Comparison of ENCODE assay signal across 8 mouse cellular contexts in the genomic region with DNA sequence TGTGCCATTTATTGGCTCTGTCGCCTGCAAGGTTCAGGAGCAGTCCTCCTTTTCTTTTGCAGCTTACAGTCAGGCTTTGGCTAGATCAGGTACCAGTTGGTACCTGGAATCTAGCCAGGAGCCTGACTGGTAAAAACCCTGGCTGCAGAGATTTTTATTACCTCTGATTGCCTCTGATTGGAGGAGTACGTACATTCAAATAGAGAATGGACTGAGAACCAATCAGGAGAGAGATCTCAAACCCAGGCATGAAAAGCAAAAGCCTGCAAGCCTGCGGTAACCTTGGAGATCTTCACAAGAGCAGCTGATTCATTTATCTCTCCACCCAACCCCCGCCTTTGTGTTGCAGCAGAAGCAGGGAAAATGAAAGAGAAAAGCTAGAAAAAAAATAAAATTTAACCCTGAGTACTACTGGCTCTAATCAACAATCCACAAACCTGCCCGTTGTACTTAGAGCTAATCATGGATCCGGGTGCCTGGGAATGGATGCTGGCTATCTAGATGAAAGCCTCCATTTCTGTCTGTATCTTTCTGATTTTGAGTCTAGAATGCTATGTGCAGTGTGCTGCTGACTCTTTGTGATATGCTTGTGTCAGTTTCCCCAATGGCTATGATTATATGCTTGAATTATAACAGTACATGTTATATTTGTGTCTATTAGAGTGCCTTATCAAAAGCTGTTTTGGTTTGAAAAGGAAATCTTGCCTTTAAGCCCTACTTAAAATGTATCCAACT.
DNase-seq lines count a peak whose midpoint lies in the region; ATAC-seq lines count a peak whose summit lies in the region.

No protein-coding gene starts in this region.

- H3K9ac ChIP-seq in embryonic facial prominence, embryonic 12.5 days: no peak overlapping the region
- H3K9ac ChIP-seq in intestine, embryonic 15.5 days: no peak overlapping the region
- no peak overlapping the region for H3K9ac ChIP-seq in limb, embryonic 13.5 days

- H3K27me3 ChIP-seq in embryonic facial prominence, embryonic 12.5 days: no peaks in the 10 kb centered on the region
- H3K27me3 ChIP-seq in intestine, embryonic 15.5 days (replicated peaks): no peaks in the 10 kb centered on the region
- no peaks in the 10 kb centered on the region for H3K27me3 ChIP-seq in limb, embryonic 13.5 days

- H3K4me2 ChIP-seq in embryonic facial prominence, embryonic 12.5 days (replicated peaks): no peak overlapping the region
- no peak overlapping the region for H3K4me2 ChIP-seq in intestine, embryonic 15.5 days (replicated peaks)
- H3K4me2 ChIP-seq in limb, embryonic 13.5 days (replicated peaks): 0 out of 2 replicates have a peak overlapping the region, but pooled peaks have one; percentile 4

- no peaks in the 10 kb centered on the region for H3K4me1 ChIP-seq in embryonic facial prominence, embryonic 12.5 days
- H3K4me1 ChIP-seq in intestine, embryonic 15.5 days (replicated peaks): no peaks in the 10 kb centered on the region
- no peaks in the 10 kb centered on the region for H3K4me1 ChIP-seq in limb, embryonic 13.5 days

- H3K9me3 ChIP-seq in embryonic facial prominence, embryonic 12.5 days: peaks cover 11% of the 10 kb centered on the region
- no peaks in the 10 kb centered on the region for H3K9me3 ChIP-seq in intestine, embryonic 15.5 days
- H3K9me3 ChIP-seq in limb, embryonic 13.5 days: peaks cover under 1% of the 10 kb centered on the region; the same call in 1 of the 2 replicates

- 59% methylated on average over 6 of the region's 6 CpGs for WGBS in embryonic facial prominence, embryonic 12.5 days
- 54% methylated on average over 6 of the region's 6 CpGs for WGBS in intestine, embryonic 15.5 days
- 55% methylated on average over 6 of the region's 6 CpGs for WGBS in limb, embryonic 13.5 days

- ATAC-seq in embryonic facial prominence, embryonic 12.5 days (ENCODE audit: insufficient number of reproducible peaks, insufficient read depth, low FRiP score, low TSS enrichment): peak; percentile 75
- peak; percentile 74 for ATAC-seq in intestine, embryonic 15.5 days
- ATAC-seq in limb, embryonic 13.5 days (ENCODE audit: low FRiP score, low read depth): peak; percentile 87

- peaks cover 5% of the 10 kb centered on the region; the same call in 1 of the 2 replicates for H3K36me3 ChIP-seq in embryonic facial prominence, embryonic 12.5 days
- no peaks in the 10 kb centered on the region for H3K36me3 ChIP-seq in intestine, embryonic 15.5 days
- H3K36me3 ChIP-seq in limb, embryonic 13.5 days: no peaks in the 10 kb centered on the region

- DNase-seq in adrenal gland, adult 2 months: peak; percentile 44
- DNase-seq in adrenal gland, adult 18-20 months (ENCODE audit: low spot score in 2 of 2): no peak
- peak; percentile 63 for DNase-seq in retina, postnatal 1 day
- no peak for DNase-seq in thymus, postnatal 4 days
- DNase-seq in spleen, postnatal 4 days (ENCODE audit: low spot score in 2 of 2): no peak

- no peak overlapping the region for H3K4me3 ChIP-seq in embryonic facial prominence, embryonic 12.5 days
- H3K4me3 ChIP-seq in intestine, embryonic 15.5 days (replicated peaks): no peak overlapping the region
- no peak overlapping the region for H3K4me3 ChIP-seq in limb, embryonic 13.5 days

- H3K27ac ChIP-seq in embryonic facial prominence, embryonic 12.5 days: no peak overlapping the region
- H3K27ac ChIP-seq in intestine, embryonic 15.5 days: no peak overlapping the region
- H3K27ac ChIP-seq in limb, embryonic 13.5 days: no peak overlapping the region

Comparison
In these comparisons a context has a peak if more than half of its experiments do, and no peak if none do; other contexts are left out.
1. DNase-seq: peak in adrenal gland, adult 2 months (single experiment) and retina, postnatal 1 day (single experiment); none in adrenal gland, adult 18-20 months (0 of 2), thymus, postnatal 4 days (single experiment) and spleen, postnatal 4 days (0 of 2).
2. Peak in every context shown above with its lines, with median percentiles within 50 percentile points of each other: ATAC-seq.